Mouse (Mus musculus): ENCODE measurements around the gene Hoxa7.
A peak's percentile ranks its signal among the peaks of the same experiment; 100 is the strongest.

Hoxa7 gene

GRCm38 (mm10) chr6:52239625-52240388 is 18.2 kb upstream of the Hoxa7 start:
- DNase-seq (ENCODE audit: low spot score in 2 of 2), result peak in 1 of 2 experiments; percentile 37

DNA sequence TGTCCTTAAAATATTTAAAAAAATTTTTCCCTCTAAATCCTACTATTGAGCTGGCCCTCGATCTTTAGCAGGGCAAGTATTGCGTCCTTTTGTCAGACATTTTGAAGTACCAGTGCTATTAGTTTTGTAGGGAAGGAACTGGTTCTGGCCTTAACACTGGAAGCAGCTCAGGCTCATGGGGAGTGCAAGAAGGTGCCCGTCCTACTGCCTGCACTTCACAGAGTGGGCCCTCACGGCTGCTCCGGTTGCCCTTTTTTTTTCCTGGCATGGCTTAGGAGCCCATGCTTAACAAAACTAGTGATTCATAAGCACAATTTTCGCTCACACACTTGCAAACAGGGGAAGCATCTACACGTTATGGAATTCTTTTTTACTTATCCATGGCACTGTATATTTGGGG is 17.3 kb upstream of the Hoxa7 start:
- DNase-seq (ENCODE audit: low spot score in 2 of 2), result peak in 1 of 2 experiments; percentile 18

DNA sequence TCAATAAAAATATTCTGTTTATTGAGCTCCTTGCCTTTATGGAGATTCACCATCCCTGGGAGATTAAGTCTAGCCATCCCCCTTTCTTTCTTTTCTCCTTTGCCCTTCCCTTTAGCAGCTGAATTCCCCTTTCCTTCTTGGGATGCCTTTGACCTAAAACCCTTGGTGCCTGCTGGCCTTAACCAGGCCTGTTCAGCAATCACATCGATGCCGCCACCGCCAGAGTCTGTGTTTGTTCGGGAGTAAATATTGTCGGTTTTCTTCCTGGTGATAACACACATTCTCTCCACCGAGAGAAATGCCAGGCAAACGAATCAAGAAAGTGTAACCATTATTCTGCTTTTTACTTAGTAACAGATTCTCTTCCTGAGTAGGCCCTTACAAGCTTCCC is 16.5 kb upstream of the Hoxa7 start:
- peak in 1 of 2 experiments; percentile 37 for DNase-seq (ENCODE audit: low spot score in 2 of 2)

DNA sequence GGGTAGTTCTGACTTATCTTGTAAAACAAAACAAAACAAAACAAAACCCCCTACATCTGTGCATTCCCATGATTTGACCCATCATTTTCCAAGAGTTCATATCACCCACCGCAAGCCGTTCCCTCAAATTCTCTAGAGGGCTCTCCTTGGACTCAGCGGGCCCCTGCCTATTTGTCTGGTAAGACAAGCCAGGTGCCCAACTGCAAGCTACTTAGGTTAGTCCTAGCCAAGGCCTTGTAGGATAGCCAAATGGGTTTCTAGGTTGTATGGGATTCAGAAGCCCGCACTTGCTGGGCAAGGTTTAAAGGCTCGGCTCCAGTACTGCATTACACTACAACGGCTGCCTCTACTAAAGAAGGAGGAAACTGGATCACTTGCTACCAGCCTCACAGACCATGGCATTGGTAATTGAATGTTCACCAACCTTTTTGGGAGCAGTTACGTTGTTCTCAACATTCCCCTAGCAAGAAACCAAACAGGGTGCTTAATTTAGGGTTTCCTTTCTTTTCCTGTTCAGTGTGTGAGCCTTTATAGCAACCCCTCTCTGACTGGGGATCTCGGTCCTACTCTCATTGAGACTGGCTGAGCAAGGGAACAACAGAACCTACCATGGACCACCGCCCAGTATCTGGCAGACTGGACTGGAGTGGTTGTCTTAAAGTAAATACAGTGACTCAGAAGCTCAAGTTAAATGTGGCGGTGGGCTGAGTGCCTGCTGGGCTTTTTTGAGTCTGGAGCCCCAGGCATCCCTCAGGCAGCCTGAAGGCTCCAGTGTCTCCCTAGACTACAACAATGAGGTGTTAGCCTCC is 15.9 kb upstream of the Hoxa7 start:
- peak in 1 of 2 experiments; percentile 38 for DNase-seq (ENCODE audit: low spot score in 2 of 2)

DNA sequence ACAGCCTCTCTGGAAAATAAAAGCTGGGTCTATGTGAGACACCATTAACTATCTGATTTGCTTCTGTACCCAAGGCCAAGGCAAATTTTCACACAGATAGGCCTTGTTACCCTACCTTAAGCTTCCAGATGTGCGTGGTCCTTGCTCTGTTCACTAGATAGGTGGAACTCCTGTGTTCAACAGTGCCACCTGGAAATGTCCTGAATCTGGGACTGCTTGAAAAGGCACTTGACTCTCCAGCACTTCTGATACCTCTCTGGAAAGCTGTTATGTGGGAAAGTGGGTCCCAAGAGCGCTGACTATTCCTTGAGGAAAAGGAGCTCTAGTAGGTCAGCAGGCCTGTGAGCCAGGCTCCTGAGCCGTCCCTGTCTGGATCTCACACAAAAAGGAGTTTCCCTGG is 15.2 kb upstream of the Hoxa7 start:
- DNase-seq (ENCODE audit: low spot score in 2 of 2), result peak in 1 of 2 experiments; percentile 29

GRCm38 (mm10) chr6:52235866-52236265 is 14.2 kb upstream of the Hoxa7 start:
- DNase-seq (ENCODE audit: low spot score in 2 of 2), result no peak

GRCm38 (mm10) chr6:52235267-52235666 is 13.6 kb upstream of the Hoxa7 start:
- peak in 1 of 2 experiments; percentile 3 for DNase-seq (ENCODE audit: low spot score in 2 of 2)

- peak in 1 of 2 experiments; percentile 81 for DNase-seq (ENCODE audit: low spot score in 2 of 2)
These were observed 12.9 kb upstream of the Hoxa7 start for GRCm38 (mm10) chr6:52234428-52235140.

DNA sequence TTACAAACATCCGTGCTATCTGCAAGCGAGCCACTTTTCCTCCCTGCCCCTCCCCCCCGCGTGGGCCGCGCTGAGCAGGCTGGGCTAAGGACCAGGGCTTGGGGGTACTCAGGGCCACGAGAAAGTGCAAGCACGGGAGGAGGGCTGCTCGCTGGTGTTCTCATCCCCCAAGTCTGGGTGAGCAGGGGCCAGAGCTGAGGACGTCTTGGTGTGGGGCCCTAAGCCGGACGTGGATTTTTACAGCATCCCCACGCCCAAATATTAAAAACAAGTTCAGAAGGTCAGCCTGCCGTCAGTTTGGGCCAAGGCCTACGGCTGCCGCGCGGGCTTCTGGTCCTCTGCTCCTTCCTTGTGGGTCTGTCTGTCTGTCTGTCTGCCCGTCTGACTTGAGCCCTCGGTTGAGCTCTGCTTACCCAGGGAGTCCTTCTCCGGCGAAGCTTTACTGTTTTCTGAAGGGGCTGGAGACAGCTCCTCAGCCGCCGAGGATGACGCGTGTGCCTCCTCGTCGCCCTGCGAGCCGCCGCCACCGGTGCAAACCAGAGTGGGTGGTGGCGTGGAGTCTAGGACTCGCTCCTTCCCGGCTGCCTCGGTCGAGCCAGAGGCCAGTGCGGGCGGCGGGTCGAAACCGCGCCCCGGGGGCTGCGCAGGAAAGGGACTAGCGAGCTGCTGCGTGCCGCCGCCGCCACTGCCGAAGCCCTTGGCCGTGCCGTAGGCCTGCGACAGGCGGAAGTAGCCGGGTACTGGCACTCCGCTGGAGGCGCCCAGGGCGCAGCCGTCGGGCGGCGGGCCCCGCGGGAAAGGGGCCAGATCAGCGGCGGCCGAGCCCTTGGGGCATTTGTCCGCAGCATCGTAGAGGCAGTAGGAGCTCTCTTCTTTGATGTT is 12.1 kb upstream of the Hoxa7 start:
- peak in 1 of 2 experiments; percentile 86 for DNase-seq (ENCODE audit: low spot score in 2 of 2)

DNA sequence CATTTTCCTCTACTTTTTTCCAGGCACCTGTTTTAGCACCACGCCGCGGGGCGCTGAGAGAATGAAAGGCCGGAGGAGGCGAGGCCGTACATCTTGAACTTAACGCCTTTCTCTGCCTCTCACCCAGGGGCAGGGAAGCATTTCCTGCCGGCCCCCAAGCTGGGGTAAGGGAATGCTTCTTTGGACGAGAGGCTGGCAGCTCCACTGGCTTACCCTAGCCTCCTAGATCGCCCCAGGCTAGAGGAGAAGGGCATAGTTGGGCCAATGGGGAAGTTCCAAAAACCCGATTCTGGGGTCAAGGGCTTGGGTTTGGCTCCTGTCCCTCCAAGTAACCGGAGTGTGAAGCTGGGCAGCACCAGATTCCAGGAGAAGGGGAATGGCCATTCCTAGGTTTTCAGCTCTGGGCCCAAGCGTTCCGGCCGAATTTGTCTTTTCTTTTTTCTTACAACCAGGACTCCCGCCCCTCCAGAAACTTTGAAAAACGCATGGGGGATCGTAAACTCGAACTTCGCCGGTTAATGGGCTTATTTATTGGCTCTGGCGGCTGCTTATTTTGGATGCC is 11.4 kb upstream of the Hoxa7 start:
- DNase-seq (ENCODE audit: low spot score in 2 of 2), result peak in 1 of 2 experiments; percentile 30

GRCm38 (mm10) chr6:52232568-52232965 is 10.9 kb upstream of the Hoxa7 start:
- DNase-seq (ENCODE audit: low spot score in 2 of 2), result peak in 1 of 2 experiments; percentile 55

DNA sequence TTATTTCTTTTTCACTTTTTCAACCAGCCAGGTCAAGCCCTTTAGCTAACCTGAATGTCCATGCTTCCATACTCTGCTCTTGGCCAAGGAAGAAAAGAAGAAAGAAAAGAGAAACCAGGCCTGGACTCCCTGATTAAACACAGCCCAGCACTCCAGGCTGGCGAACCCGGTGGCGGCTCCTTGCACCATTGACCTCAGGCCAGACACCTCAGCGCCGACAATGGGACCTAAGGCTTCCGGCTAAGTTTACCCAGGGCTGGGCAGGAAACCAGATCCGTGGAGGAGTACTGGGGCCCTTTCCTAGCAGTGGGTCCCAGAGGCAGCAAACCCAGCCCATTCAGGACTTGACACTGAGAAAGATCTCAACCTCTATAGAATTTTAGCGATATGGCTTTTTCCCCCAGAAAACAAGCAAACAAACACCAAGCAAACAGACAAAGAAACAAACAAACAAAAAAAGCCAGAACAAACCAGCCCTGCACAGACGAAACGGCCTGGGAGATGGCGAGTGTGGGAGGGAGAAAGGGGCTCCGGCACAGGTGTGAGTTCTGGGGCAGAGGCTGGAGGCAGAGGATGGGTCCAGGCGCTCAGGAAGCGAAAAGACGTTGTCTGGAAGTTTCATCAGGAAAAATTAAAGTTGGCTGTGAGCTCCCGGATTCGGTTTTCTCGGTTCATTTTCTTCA is 10.4 kb upstream of the Hoxa7 start:
- DNase-seq (ENCODE audit: low spot score in 2 of 2), result peak in 1 of 2 experiments; percentile 55

GRCm38 (mm10) chr6:52230516-52231165 is 9.0 kb upstream of the Hoxa7 start, which contains the start of gene Hoxa9:
Hoxa9 (minus strand) TSS chr6:52231089.
- peak in 1 of 2 experiments; percentile 59 for DNase-seq (ENCODE audit: low spot score in 2 of 2)

DNA sequence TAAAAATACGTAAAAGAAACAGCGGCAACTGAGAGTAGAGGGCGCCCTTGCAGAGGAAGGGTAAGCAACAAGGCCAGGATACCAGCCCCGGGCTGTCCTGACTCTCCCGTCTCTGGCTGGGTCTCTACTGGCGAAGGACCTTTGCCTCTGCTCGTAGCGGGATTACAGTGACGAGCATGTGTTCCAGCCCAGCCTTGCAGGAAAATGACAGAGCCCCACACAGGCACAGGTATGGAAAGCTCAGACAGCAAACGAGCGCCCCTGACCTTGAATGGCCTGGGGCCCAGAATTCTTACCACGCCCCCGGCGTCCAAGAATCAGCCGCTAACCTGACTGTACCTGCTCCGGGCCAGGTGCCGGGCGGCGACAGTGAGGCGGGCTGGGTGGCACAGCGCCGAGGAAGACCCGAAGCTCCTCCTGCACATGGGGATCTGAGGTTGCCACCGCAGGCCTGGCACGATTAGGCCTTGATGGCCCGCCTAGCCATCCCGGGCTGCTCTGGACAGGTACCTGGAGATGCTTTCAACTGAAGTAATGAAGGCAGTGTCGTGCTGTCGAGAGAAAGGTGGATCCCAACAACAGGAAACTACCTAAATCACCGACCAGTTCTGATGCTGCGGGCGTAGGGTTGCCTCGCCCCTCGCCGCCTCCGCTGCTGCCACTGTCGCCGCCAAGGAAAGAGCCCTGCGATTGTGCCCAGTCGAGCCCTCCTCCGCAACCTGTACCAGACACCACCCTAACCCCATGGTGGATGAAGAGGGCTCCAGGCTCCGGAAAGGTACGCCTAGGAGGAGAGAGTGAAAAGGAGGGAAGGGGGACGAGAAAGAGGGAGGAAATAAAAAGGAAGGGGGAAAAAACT is 8.1 kb upstream of the Hoxa7 start:
- peak in 1 of 2 experiments; percentile 71 for DNase-seq (ENCODE audit: low spot score in 2 of 2)

GRCm38 (mm10) chr6:52228475-52229465 is 7.1 kb upstream of the Hoxa7 start:
- no peak for DNase-seq (ENCODE audit: low spot score in 2 of 2)

- no peak for DNase-seq (ENCODE audit: low spot score in 2 of 2)
These were observed 6.0 kb upstream of the Hoxa7 start for GRCm38 (mm10) chr6:52227470-52228222.
